Mouse (Mus musculus): Measurements from ENCODE around the gene Ube3c. TPM values are rescaled to one million over a fixed set of nuclear protein-coding genes. Genes with fewer than 3 reads are reported as not detected.
"Not testable (repeated sequence)": the region's sequence is repeated elsewhere in the genome, so short reads cannot be mapped to it uniquely, and the experiment has no call there.

The Ube3c gene
- polyA plus RNA-seq (2014; fragmentation: Nextera tagmentation; extraction: Ambion mirVana): 31.0 and 36.4 TPM in 2 replicates

- Histone ChIP-seq H3K4me2 (replicated peaks; ENCODE audit: low read depth, low read length) (peak within 1 kb of the TSS; percentile 96), H3K9me3 (ENCODE audit: control insufficient read depth, low read length) (no peaks in the 10 kb centered on the region), H3K36me3 (ENCODE audit: control insufficient read depth, insufficient read depth, low read length) (no peaks in the 10 kb centered on the region), H3K4me1 (replicated peaks; ENCODE audit: control insufficient read depth, insufficient read depth, low read length) (0 out of 2 replicates have a peak, but pooled peaks cover 3% of the 10 kb centered on the region), H3K9ac (ENCODE audit: low read depth, low read length) (peak within 1 kb of the TSS; percentile 82), H3K4me3 (ENCODE audit: low read depth, low read length) (peak within 1 kb of the TSS; percentile 83), H3K27me3 (ENCODE audit: control insufficient read depth, insufficient read depth, low read length) (no peaks in the 10 kb centered on the region), H3K27ac (ENCODE audit: low read depth, low read length) (peak within 1 kb of the TSS; percentile 90)
- WGBS: under 1% methylated on average over 71 of the region's 72 CpGs
- peak; percentile 96 for ATAC-seq (ENCODE audit: low FRiP score)
- peak; percentile 99 for DNase-seq (ENCODE audit: low spot score)
Observed at GRCm38 (mm10) chr5:29568848-29569377, at the start of gene Ube3c. Gene Ube3c (plus strand): TSS chr5:29569242.

GRCm38 (mm10) chr5:29560111-29560510, 8.9 kb upstream of the Ube3c start:
- Histone ChIP-seq H3K4me3 (ENCODE audit: low read depth, low read length) (no peak overlapping the region), H3K9ac (ENCODE audit: low read depth, low read length) (no peak overlapping the region), H3K27me3 (ENCODE audit: control insufficient read depth, insufficient read depth, low read length) (no peaks in the 10 kb centered on the region), H3K9me3 (ENCODE audit: control insufficient read depth, low read length) (no peaks in the 10 kb centered on the region), H3K4me2 (replicated peaks; ENCODE audit: low read depth, low read length) (no peak overlapping the region), H3K4me1 (replicated peaks; ENCODE audit: control insufficient read depth, insufficient read depth, low read length) (no peaks in the 10 kb centered on the region), H3K27ac (ENCODE audit: low read depth, low read length) (no peak overlapping the region), H3K36me3 (ENCODE audit: control insufficient read depth, insufficient read depth, low read length) (no peaks in the 10 kb centered on the region)
- 85% methylated on average over 5 of the region's 5 CpGs for WGBS
- ATAC-seq (ENCODE audit: low FRiP score) (no peak), DNase-seq (ENCODE audit: low spot score) (no peak)

- no peaks in the 10 kb centered on the region for H3K9me3 ChIP-seq (ENCODE audit: control insufficient read depth, low read length)
- H3K27me3 ChIP-seq (ENCODE audit: control insufficient read depth, insufficient read depth, low read length): no peaks in the 10 kb centered on the region
- no peak overlapping the region for H3K4me3 ChIP-seq (ENCODE audit: low read depth, low read length)
- no peaks in the 10 kb centered on the region for H3K36me3 ChIP-seq (ENCODE audit: control insufficient read depth, insufficient read depth, low read length)
- no peak overlapping the region for H3K9ac ChIP-seq (ENCODE audit: low read depth, low read length)
- no peak overlapping the region for H3K27ac ChIP-seq (ENCODE audit: low read depth, low read length)
- DNase-seq (ENCODE audit: low spot score) (no peak), ATAC-seq (ENCODE audit: low FRiP score) (no peak)
- H3K4me1 ChIP-seq (replicated peaks; ENCODE audit: control insufficient read depth, insufficient read depth, low read length): no peaks in the 10 kb centered on the region
- no peak overlapping the region for H3K4me2 ChIP-seq (replicated peaks; ENCODE audit: low read depth, low read length)
- WGBS: 85% methylated on average over 2 of the region's 2 CpGs
Observed at GRCm38 (mm10) chr5:29560667-29561066, 8.4 kb upstream of the Ube3c start.

GRCm38 (mm10) chr5:29569378-29570280, 587 bp downstream of the Ube3c start:
- H3K27ac ChIP-seq (ENCODE audit: low read depth, low read length): peak overlapping the region; percentile 90
- peak overlapping the region; percentile 82 for H3K9ac ChIP-seq (ENCODE audit: low read depth, low read length)
- 2% methylated on average over 66 of the region's 67 CpGs for WGBS
- peak overlapping the region; percentile 96 for H3K4me2 ChIP-seq (replicated peaks; ENCODE audit: low read depth, low read length)
- no peaks in the 10 kb centered on the region for H3K36me3 ChIP-seq (ENCODE audit: control insufficient read depth, insufficient read depth, low read length)
- H3K9me3 ChIP-seq (ENCODE audit: control insufficient read depth, low read length): no peaks in the 10 kb centered on the region
- 0 out of 2 replicates have a peak, but pooled peaks cover 3% of the 10 kb centered on the region for H3K4me1 ChIP-seq (replicated peaks; ENCODE audit: control insufficient read depth, insufficient read depth, low read length)
- DNase-seq (ENCODE audit: low spot score) (no peak), ATAC-seq (ENCODE audit: low FRiP score) (peak; percentile 79)
- H3K4me3 ChIP-seq (ENCODE audit: low read depth, low read length): peak overlapping the region; percentile 83
- H3K27me3 ChIP-seq (ENCODE audit: control insufficient read depth, insufficient read depth, low read length): no peaks in the 10 kb centered on the region

- H3K27me3 ChIP-seq (ENCODE audit: control insufficient read depth, insufficient read depth, low read length); DNase-seq (ENCODE audit: low spot score); H3K27ac ChIP-seq (ENCODE audit: low read depth, low read length); H3K4me3 ChIP-seq (ENCODE audit: low read depth, low read length); H3K9me3 ChIP-seq (ENCODE audit: control insufficient read depth, low read length); H3K4me2 ChIP-seq (replicated peaks; ENCODE audit: low read depth, low read length); H3K4me1 ChIP-seq (replicated peaks; ENCODE audit: control insufficient read depth, insufficient read depth, low read length); H3K36me3 ChIP-seq (ENCODE audit: control insufficient read depth, insufficient read depth, low read length); ATAC-seq (ENCODE audit: low FRiP score); H3K9ac ChIP-seq (ENCODE audit: low read depth, low read length): not testable (repeated sequence)
- WGBS: 88% methylated on average over 11 of the region's 11 CpGs
Observed at GRCm38 (mm10) chr5:29574286-29574685, 5.2 kb downstream of the Ube3c start.

GRCm38 (mm10) chr5:29575085-29575484, 6.0 kb downstream of the Ube3c start:
- Histone ChIP-seq H3K9ac (ENCODE audit: low read depth, low read length) (no peak overlapping the region), H3K27me3 (ENCODE audit: control insufficient read depth, insufficient read depth, low read length) (no peaks in the 10 kb centered on the region), H3K27ac (ENCODE audit: low read depth, low read length) (no peak overlapping the region), H3K4me2 (replicated peaks; ENCODE audit: low read depth, low read length) (no peak overlapping the region), H3K36me3 (ENCODE audit: control insufficient read depth, insufficient read depth, low read length) (no peaks in the 10 kb centered on the region), H3K9me3 (ENCODE audit: control insufficient read depth, low read length) (no peaks in the 10 kb centered on the region), H3K4me1 (replicated peaks; ENCODE audit: control insufficient read depth, insufficient read depth, low read length) (0 out of 2 replicates have a peak, but pooled peaks cover 3% of the 10 kb centered on the region), H3K4me3 (ENCODE audit: low read depth, low read length) (no peak overlapping the region)
- no peak for ATAC-seq (ENCODE audit: low FRiP score)
- WGBS: 72% methylated on average over 2 of the region's 2 CpGs
- DNase-seq (ENCODE audit: low spot score): no peak

- Histone ChIP-seq H3K27me3 (ENCODE audit: control insufficient read depth, insufficient read depth, low read length) (no peaks in the 10 kb centered on the region), H3K4me1 (replicated peaks; ENCODE audit: control insufficient read depth, insufficient read depth, low read length) (no peaks in the 10 kb centered on the region), H3K27ac (ENCODE audit: low read depth, low read length) (no peak overlapping the region), H3K4me2 (replicated peaks; ENCODE audit: low read depth, low read length) (no peak overlapping the region), H3K9me3 (ENCODE audit: control insufficient read depth, low read length) (no peaks in the 10 kb centered on the region), H3K36me3 (ENCODE audit: control insufficient read depth, insufficient read depth, low read length) (no peaks in the 10 kb centered on the region), H3K9ac (ENCODE audit: low read depth, low read length) (no peak overlapping the region), H3K4me3 (ENCODE audit: low read depth, low read length) (no peak overlapping the region)
- ATAC-seq (ENCODE audit: low FRiP score): no peak
- no peak for DNase-seq (ENCODE audit: low spot score)
- WGBS: 88% methylated on average over 4 of the region's 4 CpGs
Observed at GRCm38 (mm10) chr5:29577795-29578631, 9.0 kb downstream of the Ube3c start.

GRCm38 (mm10) chr5:29583880-29584595, 15.0 kb downstream of the Ube3c start:
- no peak overlapping the region for H3K27ac ChIP-seq (ENCODE audit: low read depth, low read length)
- no peak for ATAC-seq (ENCODE audit: low FRiP score)
- H3K4me3 ChIP-seq (ENCODE audit: low read depth, low read length): no peak overlapping the region
- 93% methylated on average over 2 of the region's 2 CpGs for WGBS
- no peaks in the 10 kb centered on the region for H3K4me1 ChIP-seq (replicated peaks; ENCODE audit: control insufficient read depth, insufficient read depth, low read length)
- no peaks in the 10 kb centered on the region for H3K9me3 ChIP-seq (ENCODE audit: control insufficient read depth, low read length)
- no peaks in the 10 kb centered on the region for H3K36me3 ChIP-seq (ENCODE audit: control insufficient read depth, insufficient read depth, low read length)
- no peak overlapping the region for H3K9ac ChIP-seq (ENCODE audit: low read depth, low read length)
- DNase-seq (ENCODE audit: low spot score): no peak
- no peaks in the 10 kb centered on the region for H3K27me3 ChIP-seq (ENCODE audit: control insufficient read depth, insufficient read depth, low read length)
- no peak overlapping the region for H3K4me2 ChIP-seq (replicated peaks; ENCODE audit: low read depth, low read length)

Measured in hindbrain, embryonic 11.5 days (tissue).